Mouse (Mus musculus) intestine, embryonic 14.5 days (tissue): ENCODE results near the gene Nell1. TPM values are rescaled to one million over a fixed set of nuclear protein-coding genes. Genes with fewer than 3 reads are reported as not detected.

ENCODE experiments used
- ATAC-seq: fragments of 200-750 bp; cut with Nextera tagmentation; replicated peaks from 2 replicates; pipeline ENCODE4 v1.8.0; 2017; ENCODE audit warnings: low read depth, moderate number of reproducible peaks, moderate TSS enrichment, moderate library complexity; ENCODE audit not compliant: low FRiP score, low TSS enrichment
- DNase-seq: peaks from one replicate; pipeline ENCODE4 v3.0.0-alpha.2; 2018; ENCODE audit warnings: low spot score
- H3K27ac ChIP-seq: fragments of 300-500 bp; sonication (generic); 2 replicates; pipeline ENCODE4 v1.5.1; 2014; ENCODE audit warnings: low read depth, mild to moderate bottlenecking, control low read depth
- H3K27me3 ChIP-seq: fragments of 300-500 bp; sonication (generic); replicated peaks from 2 replicates; pipeline ENCODE4 v1.6.1; 2014; ENCODE audit warnings: low read length, control low read depth; ENCODE audit not compliant: control insufficient read depth, insufficient read depth
- H3K36me3 ChIP-seq: fragments of 300-500 bp; sonication (generic); 2 replicates; pipeline ENCODE4 v1.6.1; 2014; ENCODE audit warnings: low read length, control low read depth; ENCODE audit not compliant: control insufficient read depth, insufficient read depth
- H3K4me1 ChIP-seq: fragments of 300-500 bp; sonication (generic); replicated peaks from 2 replicates; pipeline ENCODE4 v1.6.1; 2014; ENCODE audit warnings: low read length, control low read depth, mixed read lengths; ENCODE audit not compliant: control insufficient read depth, insufficient read depth
- H3K4me2 ChIP-seq: fragments of 300-500 bp; sonication (generic); 2 replicates; pipeline ENCODE4 v1.6.1; 2014; ENCODE audit warnings: low read length
- H3K4me3 ChIP-seq: fragments of 300-500 bp; sonication (generic); 2 replicates; pipeline ENCODE4 v1.5.1; 2014; ENCODE audit warnings: low read depth, low read length, control low read depth, mixed read lengths
- H3K9ac ChIP-seq: fragments of 300-500 bp; sonication (generic); 2 replicates; pipeline ENCODE4 v1.6.1; 2014; ENCODE audit warnings: mild to moderate bottlenecking, low read length
- H3K9me3 ChIP-seq: fragments of 300-500 bp; sonication (generic); 2 replicates; pipeline ENCODE4 v1.6.1; 2016; ENCODE audit warnings: low read length, control low read depth; ENCODE audit not compliant: control insufficient read depth
- WGBS: fragments of 180-500 bp; shearing (Covaris S2); extraction: QIAGEN DNeasy Blood & Tissue Kit; methylation state at CpG from one replicate; pipeline ENCODE4 v1.1.7; 2014; 5-methylcytosine and 5-hydroxymethylcytosine counted together
- polyA plus RNA-seq: library from polyadenylated mRNA; unstranded; fragments of >200 nt; fragmentation: Nextera tagmentation; extraction: Ambion mirVana; gene quantifications from 2 replicates; pipeline ENCODE4 v1.2.1, GENCODE M21; 2014

Gene Nell1
- polyA plus RNA-seq, 1 experiment from 2014 or later, result 4.4 TPM

DNA sequence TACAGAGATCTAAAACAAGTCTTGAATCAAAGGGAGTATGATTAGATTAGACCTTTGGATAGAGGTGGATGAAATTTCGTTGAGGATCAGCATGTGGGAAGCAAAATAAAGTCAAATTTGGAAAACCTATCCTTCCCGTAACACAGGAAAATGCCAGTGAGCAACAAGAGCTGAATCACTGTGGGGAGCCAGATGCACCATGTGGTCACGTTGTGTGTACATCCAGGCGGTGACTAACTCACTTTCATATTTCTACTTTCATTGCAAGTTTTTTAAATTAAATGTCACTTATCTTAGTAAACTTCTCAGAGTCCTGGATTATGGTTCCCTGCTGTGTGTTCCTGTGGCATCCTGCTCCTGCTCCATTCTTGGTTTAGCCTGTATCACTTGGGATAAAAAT lies 576.8 kb downstream of the Nell1 start:
- DNase-seq, result no peak
- WGBS, result 80% methylated on average over 4 of the region's 4 CpGs
- no peaks in the 10 kb centered on the region for H3K4me1 ChIP-seq

GRCm38 (mm10) chr7:50562708-50563107 lies 588.0 kb downstream of the Nell1 start:
- H3K4me3 ChIP-seq, result no peak overlapping the region
- no peak overlapping the region for H3K9ac ChIP-seq
- H3K4me1 ChIP-seq, result no peaks in the 10 kb centered on the region
- 84% methylated on average over 3 of the region's 3 CpGs for WGBS
- no peaks in the 10 kb centered on the region for H3K27me3 ChIP-seq
- no peak for ATAC-seq
- no peak overlapping the region for H3K27ac ChIP-seq
- DNase-seq, result no peak
- no peaks in the 10 kb centered on the region for H3K36me3 ChIP-seq
- H3K9me3 ChIP-seq, result no peaks in the 10 kb centered on the region
- H3K4me2 ChIP-seq, result no peak overlapping the region

More for the DNA sequence above, 576.8 kb downstream of the Nell1 start:
- Histone ChIP-seq H3K9me3 (no peaks in the 10 kb centered on the region), H3K4me3 (no peak overlapping the region), H3K27me3 (no peaks in the 10 kb centered on the region), H3K9ac (no peak overlapping the region), H3K4me2 (no peak overlapping the region), H3K27ac (no peak overlapping the region), H3K36me3 (no peaks in the 10 kb centered on the region)
- no peak for ATAC-seq

DNA sequence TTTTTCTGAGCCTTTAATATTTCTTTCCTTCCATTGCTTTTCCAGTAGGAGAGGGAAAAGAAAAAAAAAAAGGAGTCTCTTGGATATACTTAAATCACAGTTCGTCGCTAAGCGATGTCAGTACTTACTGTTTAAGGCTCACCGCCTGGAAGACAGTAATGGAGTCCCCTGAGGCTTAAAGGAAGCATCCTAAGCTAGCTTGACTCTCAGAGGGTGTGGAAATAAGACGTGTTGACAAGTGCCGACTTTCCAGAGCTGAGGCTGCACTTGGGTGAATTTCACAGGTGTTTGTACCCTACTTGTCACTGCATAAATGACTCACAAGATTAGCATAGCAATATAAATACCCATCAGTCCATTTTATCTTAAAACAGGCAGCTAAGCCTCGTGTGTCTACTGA lies 599.2 kb downstream of the Nell1 start:
- DNase-seq (no peak), ATAC-seq (no peak)
- H3K4me1 ChIP-seq, result no peaks in the 10 kb centered on the region
- no peak overlapping the region for H3K4me2 ChIP-seq
- H3K9me3 ChIP-seq, result no peaks in the 10 kb centered on the region
- H3K27ac ChIP-seq, result no peak overlapping the region
- H3K9ac ChIP-seq, result no peak overlapping the region
- no peaks in the 10 kb centered on the region for H3K36me3 ChIP-seq
- no peaks in the 10 kb centered on the region for H3K27me3 ChIP-seq
- no peak overlapping the region for H3K4me3 ChIP-seq
- WGBS, result 63% methylated on average over 7 of the region's 7 CpGs

DNA sequence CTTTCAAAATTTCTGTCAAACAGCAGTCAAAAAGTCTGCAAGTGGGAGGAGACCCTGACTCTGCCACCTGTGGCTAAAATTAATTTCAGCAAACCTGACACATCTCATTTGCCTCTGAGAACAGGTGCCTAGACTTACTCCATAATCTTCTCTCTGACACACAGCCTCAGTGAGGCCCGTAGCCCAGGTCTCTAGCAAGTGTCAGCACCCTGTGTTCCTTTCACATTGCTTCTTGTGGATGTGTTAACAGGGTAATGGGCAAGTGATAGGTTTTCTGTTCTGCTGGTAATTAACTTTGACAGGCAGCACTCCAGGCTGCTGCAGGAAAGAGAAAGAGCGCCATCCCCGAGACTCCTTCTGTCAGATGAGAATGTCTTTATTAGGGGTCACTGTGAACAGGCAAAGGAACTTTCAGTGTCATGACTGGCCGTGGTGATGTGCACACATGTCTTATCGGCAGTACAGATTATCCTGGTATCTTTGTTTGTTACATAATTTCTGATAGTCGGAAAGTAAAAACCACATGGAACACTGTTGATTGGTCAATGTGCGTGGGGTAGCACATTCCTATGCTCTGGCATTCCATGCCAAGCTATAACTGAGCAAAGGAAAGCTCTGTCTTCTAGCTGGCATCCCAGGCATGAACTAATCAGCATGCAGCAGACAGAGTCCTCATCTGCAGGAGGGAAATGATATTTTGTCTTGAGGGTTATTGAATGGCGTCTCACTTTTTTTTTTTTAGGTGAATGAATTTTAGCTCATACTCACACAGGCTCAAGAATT lies 614.2 kb downstream of the Nell1 start:
- no peaks in the 10 kb centered on the region for H3K4me1 ChIP-seq
- H3K27ac ChIP-seq, result no peak overlapping the region
- no peak overlapping the region for H3K4me2 ChIP-seq
- no peak overlapping the region for H3K4me3 ChIP-seq
- H3K27me3 ChIP-seq, result no peaks in the 10 kb centered on the region
- H3K9me3 ChIP-seq, result no peaks in the 10 kb centered on the region
- H3K9ac ChIP-seq, result no peak overlapping the region
- H3K36me3 ChIP-seq, result no peaks in the 10 kb centered on the region
- WGBS, result 76% methylated on average over 8 of the region's 8 CpGs
- ATAC-seq (no peak), DNase-seq (no peak)

DNA sequence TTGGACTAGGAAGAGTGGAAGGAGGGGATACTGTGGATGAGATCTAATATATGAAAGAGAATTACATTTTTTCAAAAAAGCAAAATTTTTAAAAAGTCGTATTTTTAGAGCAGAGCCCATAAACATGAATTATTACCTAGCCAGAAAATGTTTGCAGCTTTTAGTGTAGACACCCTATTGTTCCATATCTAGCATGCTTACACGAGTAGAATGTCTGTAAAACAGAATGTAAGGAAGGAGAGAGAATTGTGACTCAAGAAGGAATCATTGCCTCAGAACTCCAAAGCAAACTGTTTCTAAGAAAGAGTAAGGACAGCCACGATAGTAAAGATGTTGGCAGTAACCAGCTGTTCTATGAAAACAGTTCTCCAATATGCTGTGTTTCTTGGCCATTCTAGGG lies 624.2 kb downstream of the Nell1 start, which contains the start of gene 4933405O20Rik:
Gene 4933405O20Rik (plus strand): TSS at position 301 of the 400 bp plus-strand sequence.
- DNase-seq (no peak), ATAC-seq (no peak)
- no peak within 1 kb of the TSS for H3K4me3 ChIP-seq
- H3K27ac ChIP-seq, result no peak within 1 kb of the TSS
- WGBS, result 74% methylated on average over 3 of the region's 3 CpGs
- no peaks in the 10 kb centered on the region for H3K4me1 ChIP-seq
- H3K9ac ChIP-seq, result no peak within 1 kb of the TSS
- H3K9me3 ChIP-seq, result no peaks in the 10 kb centered on the region
- no peaks in the 10 kb centered on the region for H3K27me3 ChIP-seq
- no peaks in the 10 kb centered on the region for H3K36me3 ChIP-seq
- H3K4me2 ChIP-seq, result no peak within 1 kb of the TSS

GRCm38 (mm10) chr7:50614101-50614500 lies 639.4 kb downstream of the Nell1 start:
- Histone ChIP-seq H3K4me3 (no peak overlapping the region), H3K36me3 (no peaks in the 10 kb centered on the region), H3K27me3 (no peaks in the 10 kb centered on the region), H3K4me2 (no peak overlapping the region), H3K27ac (no peak overlapping the region), H3K4me1 (no peaks in the 10 kb centered on the region), H3K9me3 (no peaks in the 10 kb centered on the region), H3K9ac (no peak overlapping the region)
- no peak for ATAC-seq
- DNase-seq, result no peak
- 80% methylated on average over 2 of the region's 2 CpGs for whole genome bisulfite sequencing

GRCm38 (mm10) chr7:50629186-50629585 lies 654.5 kb downstream of the Nell1 start:
- Histone ChIP-seq H3K9me3 (no peaks in the 10 kb centered on the region), H3K27ac (no peak overlapping the region), H3K9ac (no peak overlapping the region), H3K4me1 (no peaks in the 10 kb centered on the region), H3K4me3 (no peak overlapping the region), H3K4me2 (no peak overlapping the region), H3K27me3 (no peaks in the 10 kb centered on the region), H3K36me3 (no peaks in the 10 kb centered on the region)
- WGBS, result 71% methylated on average over 3 of the region's 3 CpGs
- ATAC-seq (no peak), DNase-seq (no peak)

- Histone ChIP-seq H3K27ac (no peak overlapping the region), H3K4me3 (no peak overlapping the region), H3K9me3 (no peaks in the 10 kb centered on the region), H3K4me2 (no peak overlapping the region), H3K36me3 (no peaks in the 10 kb centered on the region), H3K9ac (no peak overlapping the region), H3K4me1 (no peaks in the 10 kb centered on the region), H3K27me3 (no peaks in the 10 kb centered on the region)
- WGBS, result 85% methylated on average over 2 of the region's 2 CpGs
- DNase-seq, result no peak
- ATAC-seq, result no peak
Observed at GRCm38 (mm10) chr7:50633147-50633546, 658.5 kb downstream of the Nell1 start.

- no peak overlapping the region for H3K27ac ChIP-seq
- WGBS, result 69% methylated on average over 4 of the region's 4 CpGs
- ATAC-seq, result no peak
- DNase-seq, result no peak
- H3K4me2 ChIP-seq, result no peak overlapping the region
- H3K9ac ChIP-seq, result no peak overlapping the region
- no peaks in the 10 kb centered on the region for H3K27me3 ChIP-seq
- H3K4me1 ChIP-seq, result no peaks in the 10 kb centered on the region
- no peaks in the 10 kb centered on the region for H3K36me3 ChIP-seq
- H3K4me3 ChIP-seq, result no peak overlapping the region
- no peaks in the 10 kb centered on the region for H3K9me3 ChIP-seq
Observed at GRCm38 (mm10) chr7:50672266-50672665, 697.6 kb downstream of the Nell1 start.
